Mouse (Mus musculus) right cerebral cortex, postnatal 10 days (tissue): ENCODE data around the gene Palmd.

Source experiments
- DNase-seq, 2 experiments: peaks; one replicate each; pipeline ENCODE4 v3.0.0; 2021; ENCODE audit warnings: low spot score in 2 of 2

Gene Palmd

DNA sequence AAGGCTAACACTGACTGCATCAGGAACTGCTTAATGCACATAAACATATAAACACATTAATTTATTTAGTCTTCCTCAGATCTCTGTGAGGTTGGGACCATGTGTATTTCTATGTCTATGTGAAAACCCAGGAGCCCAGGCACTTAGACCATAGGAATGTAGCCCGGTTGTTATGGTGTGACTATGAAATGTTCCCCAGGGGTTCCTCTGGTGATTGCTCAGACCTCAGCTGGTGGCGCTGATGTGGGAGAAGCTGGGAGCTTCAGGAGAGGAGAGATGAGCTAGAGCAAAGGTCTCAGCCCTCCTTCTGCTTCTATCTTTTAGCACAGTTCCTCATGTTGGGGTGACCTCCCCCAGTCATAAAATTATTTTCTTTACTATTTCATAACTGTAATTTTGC lies 8.4 kb downstream of the Palmd start:
- no peak for DNase-seq

DNA sequence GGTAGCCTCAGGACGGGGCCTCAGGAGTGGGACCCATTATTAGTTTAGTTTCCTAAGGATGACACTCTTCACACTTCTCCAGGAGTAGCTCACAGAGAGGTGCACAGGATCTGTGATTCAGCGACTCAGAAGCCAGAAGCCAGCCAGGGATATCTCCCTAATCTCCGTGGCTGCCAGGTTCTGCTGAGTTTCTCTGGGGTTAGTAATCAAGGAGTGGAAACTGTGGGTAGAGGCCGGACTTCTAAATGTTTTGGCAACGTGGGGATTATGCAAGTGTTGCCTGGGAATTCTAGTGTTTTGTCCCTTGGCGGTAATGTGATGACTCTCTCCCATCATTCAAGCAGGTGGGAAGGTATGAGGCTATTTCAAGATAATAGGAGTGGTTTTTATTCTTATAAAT lies 13.7 kb downstream of the Palmd start:
- DNase-seq = no peak

DNA sequence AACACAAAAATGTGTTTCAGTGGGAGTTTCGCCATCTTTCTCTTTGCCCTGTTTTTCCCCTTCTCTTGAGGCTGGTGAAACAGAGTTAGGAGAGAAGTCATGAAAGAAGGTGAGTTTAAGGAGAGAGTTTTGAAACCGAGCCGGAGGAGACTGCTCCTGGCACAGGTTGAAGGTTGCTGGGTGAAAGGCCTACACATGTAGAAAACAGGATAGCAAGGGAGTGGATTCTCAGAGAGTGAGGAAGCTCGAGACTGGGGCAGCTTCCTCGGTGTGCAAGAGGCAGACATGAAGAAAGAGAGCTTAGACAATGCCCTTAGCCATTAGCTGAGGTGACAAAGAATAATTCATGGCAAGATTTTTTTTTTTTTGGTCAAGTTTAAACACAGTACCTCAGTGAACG lies 15.4 kb downstream of the Palmd start:
- DNase-seq = no peak

DNA sequence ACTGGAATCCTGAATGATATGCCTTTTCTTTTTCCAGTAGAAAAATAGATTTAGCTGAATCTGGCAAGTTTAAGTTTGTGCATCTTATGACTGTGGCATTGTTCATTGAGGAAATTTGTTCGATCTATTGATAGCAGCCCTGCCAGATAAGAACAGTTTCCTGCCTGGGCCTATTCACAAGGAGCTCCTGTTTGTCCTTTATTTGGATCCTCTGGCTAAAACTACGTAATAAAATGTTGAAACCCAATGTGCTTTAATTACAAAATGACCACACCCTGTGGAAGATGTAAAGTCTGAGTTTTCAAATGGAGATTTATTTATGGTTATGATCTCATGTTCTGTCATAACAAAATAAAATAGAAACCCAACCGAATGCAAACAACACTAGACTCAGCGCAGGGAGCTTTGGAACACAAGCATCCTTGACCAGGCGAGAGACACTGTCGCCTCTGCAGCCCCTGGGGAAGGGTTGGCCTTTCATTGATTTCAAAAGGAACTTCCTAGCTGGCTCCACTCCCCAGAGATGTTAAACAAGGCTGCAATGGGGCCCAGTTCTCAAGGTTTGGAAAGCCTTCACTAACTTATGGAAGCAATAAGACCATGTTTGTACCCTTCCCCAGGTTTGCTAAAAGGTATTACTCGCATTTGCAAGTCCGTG lies 16.4 kb downstream of the Palmd start:
- no peak for DNase-seq

DNA sequence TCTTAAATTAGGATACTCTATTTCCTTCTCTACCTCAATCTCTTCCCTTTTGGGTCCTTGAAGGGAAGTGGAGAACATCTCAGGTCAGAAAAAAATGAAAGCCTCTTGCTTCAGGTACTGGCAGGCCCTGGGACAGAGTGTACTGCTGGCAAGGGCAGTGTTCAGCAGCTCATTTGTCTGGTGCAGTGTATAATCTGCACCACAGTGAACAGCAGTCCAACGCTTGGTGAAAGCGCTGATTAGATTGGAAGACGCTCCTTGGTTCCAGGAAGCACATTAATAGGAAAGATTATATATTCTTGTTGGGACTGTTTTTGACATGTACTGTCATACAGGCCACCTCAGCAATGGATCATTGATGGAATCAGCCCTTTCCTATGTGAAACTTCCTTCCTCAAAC lies 17.3 kb downstream of the Palmd start:
- no peak for DNase-seq

DNA sequence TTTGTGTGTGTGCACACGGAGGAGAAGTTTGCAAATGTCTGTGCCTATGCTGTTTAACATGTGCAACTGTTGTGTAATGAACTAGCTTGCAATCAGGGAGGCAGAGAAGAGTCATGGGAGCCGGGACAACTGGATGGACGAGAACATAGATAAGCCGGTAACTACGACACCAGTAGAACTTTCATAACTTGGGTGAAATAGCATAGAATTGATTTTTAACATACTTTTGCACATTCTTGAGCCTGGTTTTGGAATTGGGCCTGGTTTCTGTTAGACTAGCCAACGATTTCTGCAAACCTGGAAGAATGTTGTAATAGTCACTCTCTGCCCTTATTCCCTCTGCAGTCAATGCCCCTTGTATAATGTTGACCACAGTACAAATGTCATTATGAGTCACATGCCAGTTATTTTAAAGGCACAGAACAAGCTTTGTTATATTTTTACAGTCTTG lies 18.1 kb downstream of the Palmd start:
- DNase-seq = no peak

DNA sequence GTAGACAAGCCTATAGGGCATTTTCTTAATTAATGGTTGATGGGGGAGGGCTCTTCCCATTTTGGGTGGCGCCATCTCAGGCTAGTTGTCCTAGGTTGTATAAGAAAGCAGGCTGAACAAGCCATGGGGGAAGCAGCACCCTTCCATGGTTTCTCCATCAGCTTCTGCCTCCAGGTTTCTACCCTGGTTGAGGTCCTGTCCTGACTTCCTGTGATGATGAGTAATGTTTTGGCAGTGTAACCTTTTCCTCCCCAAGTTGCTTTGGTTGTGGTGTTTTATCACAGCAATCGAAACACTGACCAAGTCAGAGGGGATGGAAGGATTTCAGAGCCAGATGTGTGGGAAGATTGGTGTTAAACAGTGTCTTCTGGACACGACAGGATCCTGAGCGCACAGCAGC lies 22.3 kb downstream of the Palmd start:
- DNase-seq = no peak

DNA sequence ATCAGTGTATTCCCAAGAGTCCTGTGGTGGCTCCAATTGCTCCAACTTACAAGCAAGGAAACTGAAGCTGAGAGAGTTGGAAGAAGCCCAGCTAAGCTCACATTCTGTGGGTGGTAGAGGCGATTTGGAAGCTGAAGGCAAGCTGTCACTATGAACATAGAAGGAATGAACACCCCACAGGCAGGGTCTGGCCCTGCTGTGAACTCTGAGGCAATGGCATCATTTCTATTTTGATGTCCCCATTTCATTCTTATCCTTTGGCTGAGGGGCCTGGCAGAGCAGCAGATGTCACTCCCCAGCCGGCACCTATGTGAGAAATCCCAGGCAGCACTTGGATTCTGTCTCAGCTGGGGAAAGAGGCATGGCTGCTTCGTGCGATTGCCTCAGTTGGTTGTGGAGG lies 25.4 kb downstream of the Palmd start:
- DNase-seq = no peak

DNA sequence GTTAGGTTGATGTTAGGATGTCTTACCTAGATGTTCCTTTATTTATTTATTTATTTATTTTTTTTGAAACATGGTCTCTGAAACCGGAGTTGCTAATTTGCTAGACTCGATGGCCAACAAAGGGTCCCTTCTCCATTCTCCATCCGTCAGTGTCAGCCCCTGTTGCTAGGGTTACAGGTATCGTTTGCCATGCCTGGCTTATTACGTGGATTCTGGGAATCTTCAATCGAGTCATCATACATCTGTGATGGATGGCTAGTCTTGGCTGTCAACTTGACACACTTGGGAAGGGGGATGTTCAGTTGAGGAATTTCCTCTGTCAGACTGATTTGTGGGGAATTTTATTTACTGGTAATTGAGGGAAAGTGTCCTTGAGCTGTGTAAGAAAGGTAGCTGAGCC lies 26.0 kb downstream of the Palmd start:
- DNase-seq = no peak

DNA sequence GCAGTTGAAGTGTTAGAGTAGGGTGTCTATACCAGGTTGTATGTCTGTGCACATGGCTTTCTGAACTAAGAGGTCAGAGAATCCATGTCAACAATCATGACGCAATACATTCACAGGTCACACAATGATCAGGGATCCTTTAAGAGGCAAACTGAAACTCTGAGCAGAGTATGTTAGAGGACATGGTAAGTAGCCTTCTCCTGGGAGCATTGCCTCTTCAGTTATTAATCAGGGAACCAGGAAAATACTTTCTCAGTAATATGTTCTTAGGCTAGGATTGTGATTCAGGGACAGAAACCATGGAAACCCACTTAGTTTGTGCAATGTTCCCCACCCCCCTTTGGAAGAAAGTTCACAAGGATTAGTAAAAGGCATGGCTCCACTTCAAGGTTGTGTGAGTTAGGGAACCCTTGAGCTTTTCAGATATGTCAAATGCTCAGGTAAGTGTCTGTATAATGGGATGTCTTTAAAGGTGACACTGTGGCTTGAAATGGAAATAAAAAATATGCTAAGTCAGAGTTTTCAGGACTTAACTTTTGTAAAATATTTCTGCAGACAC lies 27.1 kb downstream of the Palmd start:
- no peak for DNase-seq

DNA sequence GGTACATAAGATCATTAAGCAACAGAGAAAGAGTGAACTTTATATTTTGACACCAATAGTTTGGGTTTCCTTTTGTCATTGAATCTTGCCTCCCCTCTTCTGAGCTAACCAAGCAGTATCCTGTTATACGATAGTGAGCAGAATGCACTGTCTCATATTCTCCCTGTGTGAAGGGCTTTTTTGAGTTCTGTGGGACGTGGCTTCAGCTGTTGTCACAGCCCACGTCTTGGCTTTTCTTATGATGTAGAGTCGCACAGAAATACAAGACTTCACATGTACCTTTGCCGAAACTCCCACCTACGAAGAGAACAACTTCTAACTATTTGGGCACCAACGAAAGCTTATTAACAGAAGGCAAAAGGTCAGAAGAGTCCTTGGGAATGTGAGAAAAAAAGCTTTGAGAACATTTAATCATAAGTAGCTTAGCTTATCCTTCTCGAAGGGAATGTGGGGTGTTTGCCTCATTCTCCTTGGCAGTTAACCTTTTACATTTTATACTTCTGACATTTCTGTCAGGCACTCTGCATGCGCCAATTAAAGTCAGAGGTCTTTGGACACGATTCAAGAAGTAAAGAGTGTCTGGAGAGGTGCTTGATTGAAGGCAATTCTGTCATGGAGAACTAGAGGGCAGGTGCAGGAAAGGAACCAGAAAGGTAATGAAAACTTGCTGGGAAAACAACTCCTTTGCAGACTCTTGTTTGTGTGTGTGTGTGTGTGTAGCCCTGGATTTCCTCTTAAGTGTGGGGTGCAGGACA lies 27.8 kb downstream of the Palmd start:
- DNase-seq = peak; percentile 37 to 64

DNA sequence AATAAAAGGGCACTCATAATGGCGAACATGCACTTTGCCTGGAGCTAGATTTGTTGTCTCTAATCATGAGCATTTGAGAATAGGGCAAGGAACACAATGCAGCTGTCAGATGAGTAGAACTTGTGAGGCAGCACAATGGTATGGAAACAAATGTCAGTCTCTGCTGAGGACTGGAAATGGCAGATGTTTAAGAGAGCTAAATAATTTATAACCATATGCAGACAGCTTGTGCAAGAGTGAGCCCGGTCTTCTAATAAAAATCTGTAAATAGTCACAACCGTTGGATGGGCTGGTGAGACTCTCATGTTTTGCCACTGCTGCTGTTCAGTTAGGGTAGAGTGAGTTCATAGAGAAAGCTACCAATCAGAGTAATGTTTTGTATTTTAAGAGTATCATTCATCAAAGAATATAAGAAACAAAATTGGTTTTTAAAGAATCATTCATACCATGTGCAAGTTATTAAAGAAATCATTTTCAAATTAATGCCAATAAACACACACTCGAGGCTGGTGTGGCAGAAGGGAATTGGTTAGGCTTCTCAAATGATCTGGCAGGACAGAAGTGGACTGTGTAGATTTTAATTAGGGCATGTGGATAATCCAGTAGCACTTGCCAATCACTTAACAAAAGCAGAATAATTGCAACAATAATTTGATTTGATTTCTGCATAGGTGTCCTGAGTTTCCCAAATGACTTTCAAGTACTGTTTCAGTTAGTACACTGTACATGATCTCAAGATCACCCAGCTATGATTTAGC lies 31.7 kb downstream of the Palmd start:
- no peak for DNase-seq

DNA sequence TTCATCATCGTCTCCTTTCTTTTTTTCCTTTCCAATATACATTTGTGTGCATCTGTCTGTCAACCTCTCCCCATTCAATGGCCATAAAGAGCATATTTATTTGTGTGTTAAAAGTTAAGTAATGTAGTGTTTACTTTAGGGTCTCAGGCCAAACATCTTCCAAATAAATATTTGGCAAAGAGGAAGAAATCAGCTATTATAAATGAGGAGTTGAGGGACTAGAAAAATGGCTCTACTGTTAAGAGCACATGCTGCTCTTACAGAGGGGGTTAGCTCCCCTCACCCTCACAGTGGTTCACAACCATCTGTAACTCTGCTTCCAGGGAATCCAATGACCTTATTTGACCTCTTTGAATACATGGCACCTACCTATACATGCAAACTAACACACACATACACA lies 35.6 kb downstream of the Palmd start:
- no peak for DNase-seq

DNA sequence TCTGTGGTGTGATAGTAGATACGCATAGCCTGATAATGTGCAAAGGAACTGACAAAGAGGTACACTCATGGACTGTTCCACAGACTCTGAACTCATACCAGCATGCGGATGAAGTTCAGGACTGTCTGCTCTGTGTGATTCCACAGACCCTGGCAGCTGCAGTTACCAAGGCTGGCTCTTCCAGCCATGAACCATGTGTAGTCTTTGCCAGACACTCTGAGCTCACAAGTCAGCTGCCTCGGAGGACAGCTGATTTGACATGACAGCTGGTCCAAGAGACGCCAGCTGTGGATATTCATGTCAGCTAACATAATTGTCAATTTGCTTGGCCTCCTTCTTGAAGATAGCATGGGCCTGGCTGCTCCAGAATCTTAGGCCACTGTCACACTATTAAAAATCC lies 39.8 kb downstream of the Palmd start:
- no peak for DNase-seq

DNA sequence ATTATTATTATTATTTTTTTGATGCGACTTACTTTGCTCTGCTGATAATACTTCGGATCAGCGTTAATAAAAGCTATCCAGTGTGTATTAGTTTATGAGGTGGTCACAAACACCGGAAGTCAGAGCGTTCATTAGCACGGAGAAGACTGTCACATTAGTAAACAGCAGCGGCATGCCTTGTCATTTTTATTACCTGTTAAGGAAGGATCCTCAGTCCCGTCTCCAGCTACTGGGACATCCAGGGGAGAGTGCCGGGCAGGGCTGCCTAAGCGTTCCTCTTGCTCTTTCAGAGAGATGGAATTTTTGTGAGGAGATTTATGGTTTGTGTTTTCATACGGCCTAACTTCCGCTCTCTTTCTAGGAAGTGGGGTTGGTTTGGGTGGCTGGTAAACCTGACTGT lies 45.7 kb downstream of the Palmd start:
- DNase-seq = no peak

DNA sequence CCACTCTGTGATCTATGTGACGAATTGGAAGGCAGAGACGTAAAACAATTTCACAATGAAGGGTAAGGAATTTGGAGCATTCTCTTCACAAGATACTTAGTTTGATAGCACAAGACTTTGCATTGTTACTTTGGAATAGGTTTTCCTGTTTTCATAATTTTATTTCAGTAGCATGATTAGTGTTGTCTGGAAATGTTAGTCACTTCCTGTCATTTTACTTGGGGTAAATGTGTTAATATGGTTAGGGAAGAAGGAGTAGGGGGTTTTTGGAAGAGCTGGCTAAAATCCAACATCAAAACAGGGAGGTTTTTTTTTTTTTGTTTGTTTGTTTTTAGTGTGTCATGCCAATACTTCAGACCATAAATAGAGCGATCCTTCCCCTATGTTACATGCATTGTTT lies 47.3 kb downstream of the Palmd start:
- no peak for DNase-seq

DNA sequence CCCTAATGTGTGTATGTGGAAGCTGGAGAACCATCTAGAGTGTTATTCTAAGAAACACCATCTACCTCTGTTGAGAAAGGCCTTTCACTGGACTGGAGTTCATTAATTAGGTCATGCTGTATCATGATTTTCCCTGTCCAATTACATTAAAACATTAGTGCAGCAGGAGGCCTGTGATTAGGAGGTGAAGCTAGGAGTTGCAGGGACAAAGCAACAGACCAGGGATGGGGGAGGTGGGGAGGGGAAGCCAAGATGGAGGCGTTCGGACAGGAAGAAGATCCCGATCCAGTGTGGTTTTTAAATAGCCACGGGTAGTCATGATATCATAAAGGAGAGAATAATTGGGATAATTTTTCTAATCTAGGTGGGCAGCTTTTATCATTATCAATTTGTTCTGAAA lies 51.8 kb downstream of the Palmd start:
- no peak for DNase-seq

DNA sequence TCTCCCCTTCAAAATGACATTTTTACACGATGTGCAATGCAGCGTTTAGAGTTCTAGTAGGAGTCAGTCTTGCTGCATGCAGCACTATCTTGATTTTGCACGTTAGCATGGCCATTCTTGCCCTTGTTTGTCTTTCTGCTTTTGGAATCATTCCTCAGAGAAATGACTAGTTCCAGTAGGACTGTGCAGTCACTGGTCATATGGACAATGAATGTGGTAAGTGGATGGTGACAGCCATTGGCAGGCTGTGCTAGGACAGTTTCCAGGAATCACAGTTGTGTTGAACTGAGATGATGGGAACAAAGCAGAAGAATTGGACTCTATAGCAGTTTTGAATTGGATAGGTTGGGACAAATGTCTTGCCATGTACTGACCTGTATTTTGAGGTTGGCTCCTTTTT lies 53.9 kb downstream of the Palmd start:
- DNase-seq = no peak

DNA sequence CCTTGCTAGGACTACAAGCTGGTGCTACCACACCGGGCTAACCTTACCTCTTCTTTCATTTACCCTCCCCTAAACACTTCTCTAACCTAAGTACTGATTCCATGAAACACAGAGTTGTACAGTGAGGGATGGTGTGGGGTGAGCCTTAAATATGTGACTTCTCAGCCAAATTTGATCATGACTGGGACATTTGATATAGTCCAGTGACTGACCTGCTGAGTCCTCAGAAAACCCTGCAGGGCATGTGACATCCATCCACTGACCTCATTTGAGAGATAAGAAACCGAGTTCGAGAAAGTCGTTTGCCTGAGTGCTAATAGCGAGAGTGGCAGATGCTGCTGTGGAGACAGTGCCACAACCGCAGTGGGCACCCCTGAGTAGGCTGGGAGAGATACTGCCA lies 54.4 kb downstream of the Palmd start:
- no peak for DNase-seq

DNA sequence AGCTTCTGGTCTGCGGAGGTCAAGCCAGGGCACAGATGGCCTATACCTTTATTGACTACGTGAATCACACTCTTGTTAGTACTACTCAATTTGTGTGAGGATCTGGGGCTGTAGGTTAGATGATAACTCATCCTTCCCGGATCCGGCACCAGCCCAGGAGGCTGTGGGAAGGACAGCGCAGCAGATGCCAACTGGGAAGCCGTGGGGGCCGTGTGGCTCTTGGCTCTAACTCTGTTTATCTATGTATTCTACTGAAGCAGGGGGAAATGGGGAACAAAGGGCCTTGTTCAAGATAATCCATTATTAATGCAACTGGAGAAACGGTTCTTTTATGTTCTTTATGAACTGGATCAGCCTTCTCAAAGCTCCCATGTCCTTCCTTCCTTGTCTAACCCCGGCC lies 62.2 kb downstream of the Palmd start:
- no peak for DNase-seq

DNA sequence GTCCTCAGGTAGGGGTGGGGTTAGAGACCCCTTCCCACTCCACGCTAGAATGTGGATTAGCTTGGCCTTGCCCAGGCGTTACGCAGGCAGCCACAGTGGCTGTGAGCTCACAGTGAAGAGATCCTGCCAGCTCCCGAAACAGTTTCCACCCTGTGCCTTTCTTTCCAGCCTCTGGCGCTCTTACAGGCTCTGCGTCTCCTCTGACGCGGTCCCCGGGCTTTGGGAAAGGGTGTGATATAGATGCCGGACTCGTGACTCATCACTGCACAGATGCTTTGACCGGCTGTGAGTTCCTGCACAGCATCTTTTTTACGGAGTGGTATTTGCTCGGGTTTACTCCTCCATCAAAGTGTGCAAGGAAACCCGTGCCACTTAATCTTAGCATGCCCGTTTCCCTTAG lies 62.9 kb downstream of the Palmd start:
- DNase-seq = peak; percentile 71 to 78

DNA sequence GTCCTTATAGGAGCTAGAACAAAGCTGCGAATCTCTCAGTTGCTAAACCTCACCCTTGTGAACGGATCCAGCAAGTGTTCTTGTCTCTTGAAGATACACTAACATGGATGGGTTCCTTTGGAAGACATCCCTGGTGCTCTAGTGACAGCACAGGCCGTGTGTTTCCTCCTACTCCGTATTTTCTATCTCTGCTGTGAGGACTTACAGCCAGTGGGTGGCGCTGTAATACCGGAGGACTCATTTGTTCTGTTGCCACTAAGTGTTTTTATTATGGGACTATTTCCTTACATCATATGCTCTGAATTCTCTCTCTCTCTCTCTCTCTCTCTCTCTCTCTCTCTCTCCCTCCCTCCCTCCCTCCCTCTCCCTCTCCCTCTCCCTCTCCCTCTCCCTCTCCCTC lies 64.6 kb downstream of the Palmd start:
- peak; percentile 91 to 93 for DNase-seq

DNA sequence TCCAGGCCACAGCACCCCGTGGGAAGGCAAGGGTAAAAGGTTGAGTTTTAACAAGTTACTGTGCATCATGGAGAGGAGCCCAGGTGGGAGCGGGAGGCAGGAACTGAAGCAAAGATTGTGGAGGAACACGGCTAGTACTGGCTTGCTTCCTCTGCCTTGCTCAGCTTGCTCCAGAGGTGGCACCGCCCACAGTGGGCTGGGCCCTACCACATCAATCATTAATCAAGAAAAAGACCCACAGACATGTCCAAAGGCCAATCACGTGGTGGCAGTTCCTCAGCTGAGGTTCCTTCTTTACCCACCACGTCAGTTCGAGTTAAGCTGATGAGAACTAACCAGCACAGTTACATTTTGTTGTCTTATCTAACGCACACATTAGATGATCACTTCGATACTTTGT lies 75.9 kb downstream of the Palmd start:
- DNase-seq = no peak
